Mouse (Mus musculus) ovary, adult 2 months (tissue): ENCODE measurements around the gene Uba6. TPM values are rescaled to one million over a fixed set of nuclear protein-coding genes. Genes with fewer than 3 reads are reported as not detected.

Experiments
- polyA plus RNA-seq: library from polyadenylated mRNA; depleted of rRNA; stranded (reverse); fragments of >200 nt; gene quantifications from 2 replicates; pipeline ENCODE4 v1.2.3, GENCODE M21; 2012; rRNA removed

Uba6 gene
- polyA plus RNA-seq, result 0.78 and 0.99 TPM in 2 replicates

DNA sequence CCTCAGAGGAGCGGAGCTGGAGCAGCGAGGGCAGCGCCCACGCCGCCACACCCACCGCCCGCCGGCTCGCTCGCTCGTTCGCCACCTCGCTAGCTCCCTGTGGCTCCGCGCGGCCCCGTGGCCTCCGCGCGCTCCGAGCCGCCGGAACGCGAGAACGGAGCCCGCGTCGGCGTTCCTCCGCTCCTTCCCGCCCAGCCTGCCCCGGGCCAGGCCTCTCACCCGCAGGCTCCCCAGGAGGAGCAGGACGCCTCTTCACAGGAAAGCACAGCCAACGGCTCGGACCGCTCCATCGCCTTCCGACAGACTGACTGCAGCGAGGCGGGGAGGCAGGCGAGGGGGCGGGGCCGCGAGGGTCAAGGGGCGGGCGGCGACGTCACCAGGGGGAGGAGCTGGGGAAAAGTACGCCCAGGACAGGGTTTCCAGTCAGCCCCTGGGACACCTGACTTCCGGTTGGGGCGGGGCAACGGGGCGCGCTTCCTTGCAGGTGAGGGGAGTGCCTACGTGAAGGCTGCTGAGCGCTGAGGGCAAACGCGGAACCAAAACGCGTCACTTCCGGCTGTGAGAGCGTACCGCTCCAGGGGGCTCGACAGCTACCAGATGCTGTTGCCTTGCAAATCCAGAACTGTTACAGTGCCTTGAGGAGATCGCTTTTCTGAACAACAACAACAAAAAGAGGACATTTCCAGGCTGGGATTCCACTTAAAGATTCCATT, at the start of gene Uba6:
TSS of gene Uba6 (minus strand) at position 355 of the 713 bp plus-strand sequence.

GRCm38 (mm10) chr5:86197801-86198200, 25.2 kb upstream of the Uba6 start, which contains the start of gene Gnrhr:
TSS of gene Gnrhr (minus strand) at chr5:86197901.

DNA sequence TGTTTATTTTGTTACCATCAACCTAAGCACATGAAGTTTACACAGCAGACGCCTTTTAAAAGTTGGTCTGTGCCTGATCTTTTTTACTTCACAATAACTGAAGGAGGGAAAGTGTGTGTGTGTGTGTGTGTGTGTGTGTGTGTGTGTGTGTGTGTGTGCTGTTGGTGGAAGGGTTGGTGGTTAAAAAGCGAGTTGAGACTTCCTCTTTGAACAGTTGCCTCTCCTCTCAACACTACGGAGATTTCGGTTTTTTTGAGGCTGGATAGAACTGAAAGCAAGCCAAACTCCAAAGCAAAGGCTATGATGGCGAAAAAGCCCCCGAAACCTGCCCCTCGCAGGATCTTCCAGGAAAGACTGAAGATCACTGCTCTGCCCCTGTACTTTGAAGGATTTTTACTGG, 101.1 kb downstream of the Uba6 start, which contains the start of gene Stap1:
TSS of gene Stap1 (plus strand) at position 209 of the 400 bp plus-strand sequence.

GRCm38 (mm10) chr5:86065101-86065875, 107.3 kb downstream of the Uba6 start, which contains the start of gene Cenpc1:
TSS of gene Cenpc1 (minus strand) at chr5:86065583.

Other genes starting within 250 kb of the Uba6 start
- 3.4 and 5.0 TPM in 2 replicates for gene Cenpc1, start 107.2 kb downstream of the Uba6 start, polyA plus RNA-seq
- gene Stap1, start 101.1 kb downstream of the Uba6 start, polyA plus RNA-seq, result 0.09 TPM in 1 of 2 replicates, not detected in the other
- 0.12 and 0.24 TPM in 2 replicates for gene Gnrhr, start 25.1 kb upstream of the Uba6 start, polyA plus RNA-seq
- gene Tmprss11c, start 116.5 kb upstream of the Uba6 start, polyA plus RNA-seq, result not detected in 2 replicates
- gene Tmprss11d, start 200.6 kb upstream of the Uba6 start, polyA plus RNA-seq, result 0.37 TPM in 1 of 2 replicates, not detected in the other